Mouse (Mus musculus): ENCODE data around the gene Dop1b. TPM values are rescaled to one million over a fixed set of nuclear protein-coding genes. Genes with fewer than 3 reads are reported as not detected.
"Not testable (repeated sequence)": the region's sequence is repeated elsewhere in the genome, so short reads cannot be mapped to it uniquely, and the experiment has no call there.

Gene Dop1b
- total and polyA plus RNA-seq, 2 experiments from 2014 or later, result 26.8 to 74.8 TPM

DNA sequence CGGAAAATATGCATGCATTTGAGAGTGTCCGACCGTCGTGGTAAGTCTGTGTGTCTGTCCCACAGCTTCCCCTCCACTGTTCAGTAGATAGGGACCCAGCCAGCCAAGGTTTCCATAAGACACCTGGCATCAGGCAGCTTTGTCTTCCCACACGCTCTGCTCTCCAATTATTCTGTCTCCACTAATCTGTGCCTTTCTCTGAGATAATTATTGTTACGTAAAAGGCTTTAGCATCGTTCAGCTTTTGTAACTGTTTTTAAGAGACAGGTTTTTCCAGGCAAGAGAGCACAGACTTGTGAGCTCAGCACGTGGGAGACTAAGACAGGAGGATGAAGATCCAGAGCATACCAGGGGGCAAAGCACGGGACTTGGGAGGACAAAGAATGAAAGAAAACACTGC, 32.5 kb upstream of the Dop1b start:
- TF ChIP-seq CTCF (IDR thresholded peaks at IDR 0.05; ENCODE audit: low read depth), result no peak
- DNase-seq (ENCODE audit: low spot score), result no peak
- Histone ChIP-seq H3K4me1 (ENCODE audit: insufficient read depth, low read length) (peaks cover 7% of the 10 kb centered on the region; the same call in 1 of the 2 replicates), H3K4me3 (ENCODE audit: low read length) (no peak overlapping the region), H3K9ac (replicated peaks; ENCODE audit: low read length) (no peak overlapping the region), H3K9me3 (ENCODE audit: low read length) (no peaks in the 10 kb centered on the region), H3K4me2 (ENCODE audit: low read depth, low read length) (no peak overlapping the region), H3K36me3 (ENCODE audit: insufficient read depth, low read length) (no peaks in the 10 kb centered on the region), H3K27me3 (ENCODE audit: insufficient read depth, low read length) (peaks cover 17% of the 10 kb centered on the region; the same call in 1 of the 2 replicates), H3K27ac (no peak overlapping the region)
- ATAC-seq, result no peak
- 60% methylated on average over 9 of the region's 9 CpGs for WGBS

DNA sequence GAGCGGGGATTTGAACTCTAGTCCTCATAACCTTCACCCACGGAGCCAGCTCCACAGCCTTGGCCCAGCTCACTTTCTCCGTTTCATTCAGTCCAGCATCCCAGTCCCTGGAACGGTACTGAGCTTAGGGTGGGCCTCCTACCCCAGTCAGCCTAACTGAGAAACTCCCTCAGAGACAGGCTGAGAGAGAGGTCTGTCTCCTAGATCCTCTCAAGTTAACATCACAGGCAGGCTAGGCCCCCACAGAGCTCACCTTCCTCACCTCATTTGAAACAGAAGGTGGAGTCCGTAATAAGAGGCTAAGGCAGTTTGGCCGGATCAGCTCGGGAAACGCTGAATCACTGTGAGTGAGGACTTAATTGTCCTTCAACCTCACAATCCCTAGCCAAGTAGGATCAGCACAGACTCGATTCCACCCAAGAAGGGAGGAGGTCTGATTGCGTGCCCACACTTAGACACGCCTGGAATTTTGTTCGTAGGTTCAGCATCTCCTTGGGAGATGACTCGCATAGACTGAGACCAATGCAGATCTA, 29.5 kb upstream of the Dop1b start:
- Histone ChIP-seq H3K4me2 (ENCODE audit: low read depth, low read length) (peak overlapping the region; percentile 78; the same call in 1 of the 2 replicates), H3K27ac (no peak overlapping the region), H3K36me3 (ENCODE audit: insufficient read depth, low read length) (no peaks in the 10 kb centered on the region), H3K4me1 (ENCODE audit: insufficient read depth, low read length) (peaks cover 7% of the 10 kb centered on the region; the same call in 1 of the 2 replicates), H3K4me3 (ENCODE audit: low read length) (peak overlapping the region; percentile 44; the same call in 1 of the 2 replicates), H3K27me3 (ENCODE audit: insufficient read depth, low read length) (peaks cover 20% of the 10 kb centered on the region; the same call in 1 of the 2 replicates), H3K9me3 (ENCODE audit: low read length) (no peaks in the 10 kb centered on the region), H3K9ac (replicated peaks; ENCODE audit: low read length) (no peak overlapping the region)
- ATAC-seq, result no peak
- TF ChIP-seq CTCF (IDR thresholded peaks at IDR 0.05; ENCODE audit: low read depth), result no peak
- 28% methylated on average over 13 of the region's 13 CpGs for WGBS
- DNase-seq (ENCODE audit: low spot score), result no peak

DNA sequence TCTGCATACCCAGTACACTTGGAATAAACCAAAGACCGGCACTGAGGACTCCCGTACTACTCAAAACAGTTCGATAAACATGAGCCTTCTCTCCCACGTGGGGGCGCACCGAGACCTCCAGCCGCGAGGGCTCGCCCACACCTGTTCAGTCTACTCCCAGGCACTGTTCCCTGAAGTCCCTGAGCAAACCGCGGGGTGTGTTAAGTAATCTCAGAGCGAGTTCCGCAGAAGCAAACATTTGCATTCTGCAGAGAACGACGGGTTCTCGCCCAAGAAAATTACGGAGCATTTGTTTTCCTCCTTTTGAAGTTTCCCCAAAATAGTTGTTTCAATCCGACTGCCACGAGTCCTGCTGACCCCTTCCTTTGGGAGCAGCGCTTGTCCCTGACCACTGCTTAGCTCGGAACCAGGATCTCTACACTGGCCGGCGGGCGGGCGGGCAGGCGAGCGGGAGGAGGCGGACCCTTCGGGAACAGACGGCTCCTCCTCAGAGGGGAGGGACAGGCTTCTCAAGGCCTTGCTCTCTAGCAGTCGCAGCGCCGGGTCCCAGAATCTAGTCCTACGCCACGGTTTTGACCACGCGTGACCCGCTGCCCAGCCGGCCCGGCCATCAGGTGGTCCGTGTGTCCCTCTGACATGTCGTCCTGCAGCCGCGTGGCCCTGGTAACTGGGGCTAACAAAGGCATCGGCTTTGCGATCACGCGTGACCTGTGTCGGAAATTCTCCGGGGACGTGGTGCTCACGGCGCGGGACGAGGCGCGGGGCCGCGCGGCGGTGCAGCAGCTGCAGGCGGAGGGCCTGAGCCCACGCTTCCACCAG, 28.8 kb upstream of the Dop1b start, which contains the start of gene Cbr3:
Cbr3 (plus strand) TSS at position 527 of the 819 bp plus-strand sequence.
- ATAC-seq, result peak; percentile 80
- 1% methylated on average over 63 of the region's 63 CpGs for WGBS

DNA sequence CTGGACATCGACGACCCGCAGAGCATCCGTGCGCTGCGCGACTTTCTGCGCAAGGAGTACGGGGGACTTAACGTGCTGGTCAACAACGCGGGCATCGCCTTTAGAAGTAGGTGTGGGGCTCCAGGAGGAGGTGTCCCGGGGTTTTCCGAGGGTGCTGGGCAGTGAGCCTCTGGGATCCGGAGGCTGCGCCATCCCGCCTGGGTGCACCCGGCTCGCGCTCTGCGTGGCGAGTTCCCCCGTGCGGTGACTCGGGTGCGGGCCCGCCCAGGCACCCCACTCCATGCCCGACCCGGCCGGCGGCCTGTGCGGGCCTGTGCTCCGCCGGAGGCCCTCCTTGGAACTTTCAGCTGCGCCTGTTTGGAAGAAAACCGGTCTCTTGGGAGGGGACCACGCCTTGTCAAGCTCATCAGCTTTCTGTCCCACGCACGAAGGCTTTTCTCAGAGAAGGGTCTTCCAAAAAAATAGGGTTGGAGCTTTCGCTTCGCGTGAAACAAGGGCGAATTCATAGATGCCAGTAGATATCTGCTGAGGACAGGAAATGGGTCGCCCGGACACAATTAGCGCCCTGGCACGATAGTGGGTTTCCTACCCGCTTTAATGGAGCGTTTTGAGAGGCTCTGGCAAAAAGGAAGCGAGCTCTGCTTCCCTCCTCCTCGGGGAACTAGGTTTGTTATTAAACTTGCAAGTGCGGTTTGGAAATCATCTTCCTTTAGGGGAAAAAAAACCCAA, 28.0 kb upstream of the Dop1b start:
- ATAC-seq, result no peak; the same call in 1 of the 2 replicates
- Histone ChIP-seq H3K4me2 (ENCODE audit: low read depth, low read length) (peak overlapping the region; percentile 78), H3K9ac (replicated peaks; ENCODE audit: low read length) (peak overlapping the region; percentile 46), H3K36me3 (ENCODE audit: insufficient read depth, low read length) (no peaks in the 10 kb centered on the region), H3K27me3 (ENCODE audit: insufficient read depth, low read length) (peaks cover 20% of the 10 kb centered on the region; the same call in 1 of the 2 replicates), H3K9me3 (ENCODE audit: low read length) (no peaks in the 10 kb centered on the region), H3K27ac (no peak overlapping the region), H3K4me3 (ENCODE audit: low read length) (peak overlapping the region; percentile 44), H3K4me1 (ENCODE audit: insufficient read depth, low read length) (peaks cover 7% of the 10 kb centered on the region; the same call in 1 of the 2 replicates)
- DNase-seq (ENCODE audit: low spot score), result peak; percentile 19
- TF ChIP-seq CTCF (IDR thresholded peaks at IDR 0.05; ENCODE audit: low read depth), result no peak
- WGBS, result 1% methylated on average over 53 of the region's 53 CpGs

More for the DNA sequence above, 28.8 kb upstream of the Dop1b start, which contains the start of gene Cbr3:
- H3K27ac ChIP-seq, result no peak within 1 kb of the TSS
- peaks cover 20% of the 10 kb centered on the region; the same call in 1 of the 2 replicates for H3K27me3 ChIP-seq (ENCODE audit: insufficient read depth, low read length)
- peak within 1 kb of the TSS; percentile 44 for H3K4me3 ChIP-seq (ENCODE audit: low read length)
- DNase-seq (ENCODE audit: low spot score), result peak; percentile 59
- peak within 1 kb of the TSS; percentile 78 for H3K4me2 ChIP-seq (ENCODE audit: low read depth, low read length)
- TF ChIP-seq CTCF (IDR thresholded peaks at IDR 0.05; ENCODE audit: low read depth), result peak; percentile 58
- no peaks in the 10 kb centered on the region for H3K36me3 ChIP-seq (ENCODE audit: insufficient read depth, low read length)
- H3K9me3 ChIP-seq (ENCODE audit: low read length), result no peaks in the 10 kb centered on the region
- peak within 1 kb of the TSS; percentile 46 for H3K9ac ChIP-seq (replicated peaks; ENCODE audit: low read length)
- H3K4me1 ChIP-seq (ENCODE audit: insufficient read depth, low read length), result peaks cover 7% of the 10 kb centered on the region; the same call in 1 of the 2 replicates

- Histone ChIP-seq H3K9ac (replicated peaks; ENCODE audit: low read length) (no peak overlapping the region), H3K9me3 (ENCODE audit: low read length) (no peaks in the 10 kb centered on the region), H3K4me1 (ENCODE audit: insufficient read depth, low read length) (peaks cover 7% of the 10 kb centered on the region; the same call in 1 of the 2 replicates), H3K27me3 (ENCODE audit: insufficient read depth, low read length) (peaks cover 20% of the 10 kb centered on the region; the same call in 1 of the 2 replicates), H3K27ac (no peak overlapping the region), H3K4me2 (ENCODE audit: low read depth, low read length) (peak overlapping the region; percentile 78), H3K36me3 (ENCODE audit: insufficient read depth, low read length) (no peaks in the 10 kb centered on the region), H3K4me3 (ENCODE audit: low read length) (no peak overlapping the region)
- DNase-seq (ENCODE audit: low spot score) (no peak), ATAC-seq (no peak)
- 37% methylated on average over 7 of the region's 7 CpGs for WGBS
- no peak for TF ChIP-seq CTCF (IDR thresholded peaks at IDR 0.05; ENCODE audit: low read depth)
Observed at GRCm38 (mm10) chr16:93684441-93684840, 27.3 kb upstream of the Dop1b start.

DNA sequence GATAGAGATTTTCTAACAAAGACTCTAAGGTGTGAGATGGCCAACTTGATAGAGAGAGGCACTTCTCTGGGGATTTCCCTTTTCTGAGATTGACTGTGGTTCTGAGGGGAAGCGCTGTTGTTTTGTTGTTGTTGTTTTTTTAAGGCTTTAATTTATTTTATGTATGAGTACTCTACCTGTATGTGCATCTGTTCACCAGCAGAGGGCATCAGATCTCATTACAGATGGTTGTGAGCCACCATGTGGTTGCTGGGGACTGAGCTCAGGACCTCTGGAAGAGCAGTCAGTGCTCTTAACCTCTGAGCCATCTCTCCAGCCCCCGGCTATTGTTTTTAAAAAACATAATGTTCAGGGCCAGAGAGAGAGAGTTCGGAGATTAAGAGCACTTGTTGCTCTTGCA, 25.9 kb upstream of the Dop1b start:
- H3K4me3 ChIP-seq (ENCODE audit: low read length); H3K9me3 ChIP-seq (ENCODE audit: low read length); DNase-seq (ENCODE audit: low spot score); ATAC-seq; H3K9ac ChIP-seq (replicated peaks; ENCODE audit: low read length); H3K27ac ChIP-seq; H3K4me2 ChIP-seq (ENCODE audit: low read depth, low read length); H3K4me1 ChIP-seq (ENCODE audit: insufficient read depth, low read length); H3K36me3 ChIP-seq (ENCODE audit: insufficient read depth, low read length): not testable (repeated sequence)
- 96% methylated on average over 3 of the region's 3 CpGs for WGBS
- TF ChIP-seq CTCF (IDR thresholded peaks at IDR 0.05; ENCODE audit: low read depth), result peak; percentile 38
- peaks cover 18% of the 10 kb centered on the region; the same call in 1 of the 2 replicates for H3K27me3 ChIP-seq (ENCODE audit: insufficient read depth, low read length)

Data from hindbrain, postnatal 0 days (tissue).